Mouse (Mus musculus): ENCODE measurements around the gene Cit.

GRCm38 (mm10) chr5:115979134-115979696, 134.1 kb downstream of the Cit start:
- TF ChIP-seq CTCF (IDR thresholded peaks at IDR 0.05; ENCODE audit: low read depth, low read length) (peak; percentile 54), POLR2A (IDR thresholded peaks at IDR 0.05; ENCODE audit: borderline replicate concordance, low read depth, low read length) (no peak)
